Mouse (Mus musculus) cerebellum, postnatal 14 days (tissue): ENCODE measurements around the gene Agps.
"Not testable (repeated sequence)": the region's sequence is repeated elsewhere in the genome, so short reads cannot be mapped to it uniquely, and the experiment has no call there.

Experiments
- DNase-seq, 2 experiments: peaks; one replicate each; pipeline ENCODE4 v3.0.0; 2021; ENCODE audit warnings: mixed read lengths in 2 of 2

The Agps gene

DNA sequence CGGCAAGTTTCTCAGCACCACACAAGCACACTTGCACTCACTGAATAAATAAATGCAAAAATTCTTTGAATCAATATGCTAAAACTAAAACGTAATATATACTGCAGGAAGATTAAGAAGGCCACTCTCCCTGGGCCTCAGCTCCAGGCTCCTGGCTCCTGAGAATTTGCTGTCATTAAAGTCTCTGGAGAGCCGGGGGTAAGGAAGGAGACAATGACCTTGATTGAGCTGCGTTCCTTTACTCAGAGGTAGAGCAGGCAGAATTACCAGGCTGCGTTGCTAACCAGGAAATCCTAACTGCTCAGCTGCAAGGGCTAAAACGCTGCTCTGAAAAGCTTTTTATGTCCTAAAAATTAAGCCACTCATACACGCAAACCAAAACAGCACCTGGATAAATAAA lies 101.6 kb downstream of the Agps start:
- DNase-seq, result no peak

DNA sequence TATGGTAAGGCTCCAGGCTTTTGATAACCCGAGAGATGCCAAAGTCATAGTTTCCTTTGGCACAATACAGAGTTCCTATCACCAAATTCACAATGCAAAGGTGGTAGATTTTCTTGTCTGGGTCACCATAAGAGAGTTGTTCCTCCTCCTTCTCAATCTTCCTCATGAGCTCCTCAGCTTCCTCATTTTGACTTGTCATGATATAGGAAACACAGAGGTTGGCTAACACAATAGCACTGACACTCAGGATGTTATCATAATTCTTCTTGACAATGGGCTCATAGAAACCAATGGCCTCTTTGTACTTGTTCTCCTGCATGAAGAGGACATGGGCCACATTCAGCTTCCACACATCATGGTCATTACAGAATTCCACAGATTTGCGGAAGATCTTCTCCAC lies 104.7 kb downstream of the Agps start:
- DNase-seq, result not testable (repeated sequence)

DNA sequence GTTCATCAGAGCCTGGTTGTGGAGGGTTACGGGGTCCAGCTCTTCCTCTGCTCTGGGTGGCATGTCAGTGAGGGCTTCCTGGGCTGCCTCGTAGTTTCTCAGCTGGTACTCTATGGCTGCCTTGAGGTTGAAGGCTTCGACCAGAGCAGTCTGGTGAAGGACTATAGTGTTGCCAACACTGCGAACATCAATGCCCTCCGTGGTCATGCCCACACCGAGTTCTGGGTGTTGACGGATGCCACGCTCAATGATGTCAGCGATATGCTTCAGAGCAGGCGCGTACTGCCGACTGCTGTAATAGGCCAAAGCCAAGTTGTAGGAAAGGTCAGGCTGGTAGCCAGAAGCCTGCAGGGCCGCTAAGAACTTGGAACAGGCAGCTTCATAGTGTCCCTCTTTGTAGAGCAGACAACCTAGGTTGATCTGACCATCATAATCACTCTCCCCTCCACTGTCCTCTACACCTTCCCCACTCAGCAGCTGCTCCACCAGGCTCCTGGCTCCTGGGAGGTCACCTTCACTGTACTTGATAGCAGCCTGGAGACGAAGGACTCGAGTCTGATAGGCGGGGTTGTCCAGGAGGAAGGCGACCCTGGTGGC lies 105.6 kb downstream of the Agps start:
- DNase-seq, result peak; percentile 74

DNA sequence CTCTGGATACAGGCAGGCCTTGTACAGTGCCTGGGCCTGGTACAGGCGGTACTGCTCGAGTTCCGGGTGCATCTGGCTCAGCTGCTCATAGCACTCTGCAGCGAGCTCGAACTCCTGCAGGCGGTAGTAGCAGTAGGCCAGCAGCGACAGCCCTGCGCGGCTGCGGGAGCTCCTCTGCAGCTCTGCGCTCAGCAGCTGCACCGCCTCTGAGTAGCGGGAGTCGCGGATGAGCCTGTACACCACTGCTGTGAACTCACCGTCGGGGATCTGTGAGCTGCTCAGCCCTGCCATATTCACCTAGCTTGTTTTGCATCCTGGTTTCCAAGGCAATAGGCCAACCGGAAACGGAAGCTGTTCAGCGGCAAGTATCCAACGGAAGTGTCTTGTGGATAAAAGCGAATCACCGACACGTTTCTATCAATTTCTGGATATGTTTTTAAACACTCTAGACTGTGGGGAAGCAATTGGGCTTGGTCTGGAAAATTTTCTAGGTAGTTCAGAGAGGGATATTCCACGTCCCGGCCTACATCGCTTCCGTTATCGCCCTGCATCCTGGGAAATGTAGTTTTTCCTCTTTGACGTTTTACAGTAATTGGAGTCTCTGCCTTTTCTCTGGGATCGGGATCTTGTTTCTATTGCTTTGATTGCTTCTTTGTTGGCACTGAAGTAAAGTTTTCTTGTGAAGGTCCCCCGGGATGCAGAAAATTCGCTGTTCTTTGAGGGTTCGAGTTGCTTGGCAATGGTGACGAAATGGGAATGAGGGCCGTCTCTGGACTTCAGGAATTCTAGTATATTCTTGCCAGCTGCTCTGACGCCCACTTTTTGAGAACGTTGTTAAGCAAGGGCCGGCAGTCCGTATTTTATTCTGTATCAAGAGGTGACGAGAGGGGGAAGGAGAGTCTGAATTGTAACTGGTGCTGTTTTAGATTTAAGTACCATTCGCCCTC lies 106.4 kb downstream of the Agps start, which contains the start of gene Ttc30b:
TSS of gene Ttc30b (minus strand) at position 469 of the 947 bp plus-strand sequence.
- DNase-seq, result peak; percentile 89 to 90

DNA sequence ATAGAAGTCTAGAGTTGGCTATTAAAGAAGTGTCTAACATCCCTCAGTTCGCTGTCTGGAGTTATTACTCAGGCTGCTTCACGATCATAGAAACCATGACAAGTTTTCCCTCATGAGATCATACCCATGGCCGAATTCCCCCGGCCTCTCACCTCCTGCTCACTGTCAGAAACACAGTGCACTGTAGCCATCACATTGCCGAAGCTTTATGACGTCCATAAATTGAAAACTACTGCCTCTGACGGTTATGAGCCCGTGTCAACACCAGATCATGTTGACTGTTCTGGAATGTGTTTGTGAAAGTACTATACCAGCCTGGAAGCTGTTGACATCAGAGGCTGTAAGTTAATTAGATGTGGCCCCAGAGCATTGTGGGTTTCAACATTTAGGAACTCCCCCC lies 118.7 kb downstream of the Agps start:
- no peak for DNase-seq

DNA sequence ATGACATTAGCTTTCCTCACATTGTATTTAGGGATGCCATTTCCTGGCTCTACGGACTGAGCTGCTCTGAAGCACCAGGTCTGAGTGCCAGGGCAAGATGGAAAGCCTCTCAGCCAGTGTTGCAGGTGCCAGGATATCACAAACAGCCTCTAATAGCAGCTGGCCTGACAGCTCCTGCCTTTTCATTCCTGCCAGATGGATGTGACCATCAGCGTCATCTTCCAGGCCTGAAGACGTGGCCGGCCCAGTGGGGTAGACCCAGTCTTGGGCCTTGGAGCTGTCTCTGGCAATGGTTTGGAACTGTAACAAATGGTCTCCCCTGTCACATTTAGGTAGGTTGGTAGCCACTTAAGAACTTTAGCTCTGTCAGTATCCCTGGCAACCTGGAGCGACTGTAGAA lies 121.3 kb downstream of the Agps start:
- peak; percentile 55 to 59 for DNase-seq

DNA sequence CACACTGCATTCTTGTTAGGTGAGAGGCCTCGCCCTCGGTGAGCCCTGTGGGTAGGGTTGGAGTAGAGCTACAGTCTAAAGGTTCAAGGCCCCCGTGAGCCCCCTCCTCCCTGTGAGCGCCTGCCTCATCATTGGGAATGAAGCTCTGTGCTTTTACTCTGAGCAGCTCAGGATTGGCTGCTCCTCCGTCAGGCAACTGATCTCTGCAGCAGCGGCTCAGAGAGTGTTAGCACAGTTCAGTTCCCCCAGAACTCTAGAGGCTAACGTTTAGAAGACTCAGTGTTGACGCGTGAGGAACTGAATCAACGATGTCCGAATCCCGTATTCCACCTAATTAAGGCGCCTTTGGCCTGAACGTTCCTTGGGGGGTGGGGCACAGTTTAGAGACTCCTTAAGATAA lies 123.7 kb downstream of the Agps start:
- no peak for DNase-seq

DNA sequence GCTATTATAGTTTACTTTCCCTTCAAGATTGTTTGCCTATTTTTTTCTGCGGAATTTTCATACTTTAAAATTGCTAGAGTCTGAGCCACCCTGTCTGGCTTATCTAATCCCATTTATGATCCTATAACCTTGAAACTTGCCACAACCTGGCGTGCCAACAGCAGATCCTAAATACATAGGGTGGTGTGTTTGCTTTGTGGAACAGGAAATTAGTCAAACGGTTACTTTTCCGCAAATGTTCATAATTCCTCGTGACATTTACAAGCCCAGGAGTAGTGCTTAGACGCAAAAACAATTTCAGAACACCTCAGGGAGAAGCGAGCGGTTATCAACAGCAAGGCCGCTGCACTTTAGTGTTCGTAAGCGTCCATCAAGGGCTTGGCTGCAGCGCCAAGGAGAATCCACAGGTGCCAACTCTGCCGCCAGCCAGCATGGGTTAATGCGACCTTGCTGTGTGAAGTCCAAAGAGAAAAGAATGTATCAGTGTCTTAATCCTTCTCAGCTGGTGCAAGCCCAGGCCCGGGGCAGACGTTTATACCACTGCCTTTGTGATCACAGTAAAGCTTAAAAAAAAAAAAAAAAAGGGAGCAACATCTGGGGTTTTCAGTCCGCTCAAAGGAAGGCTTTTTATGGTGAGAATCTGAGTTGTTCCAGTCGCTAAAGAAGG lies 127.3 kb downstream of the Agps start:
- peak; percentile 56 to 60 for DNase-seq

DNA sequence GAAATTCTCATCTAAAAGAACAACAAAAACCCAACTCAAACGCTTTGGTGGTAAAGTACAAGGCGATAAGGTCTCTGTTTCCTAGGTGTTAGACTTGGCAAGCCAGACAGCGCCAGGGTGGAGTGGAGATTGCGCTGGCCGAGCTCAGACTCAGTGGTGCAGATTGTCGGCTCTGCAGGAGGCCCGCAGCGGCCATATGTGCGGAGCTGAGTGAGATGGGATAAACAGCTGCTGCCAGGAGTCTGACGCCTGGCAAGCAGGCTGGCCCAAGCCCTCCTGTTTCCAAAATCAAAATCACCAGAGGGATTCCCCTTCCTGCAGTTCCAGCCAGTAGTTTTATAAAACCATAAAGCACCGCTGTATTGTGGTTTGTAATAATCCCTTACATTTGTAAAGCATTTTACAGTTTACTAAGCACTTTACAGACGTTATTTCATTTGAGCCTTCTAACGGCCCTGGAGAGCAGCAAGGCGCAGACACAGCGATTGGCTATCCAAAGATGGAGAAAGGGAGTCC lies 127.9 kb downstream of the Agps start:
- DNase-seq, result peak; percentile 77 to 80

DNA sequence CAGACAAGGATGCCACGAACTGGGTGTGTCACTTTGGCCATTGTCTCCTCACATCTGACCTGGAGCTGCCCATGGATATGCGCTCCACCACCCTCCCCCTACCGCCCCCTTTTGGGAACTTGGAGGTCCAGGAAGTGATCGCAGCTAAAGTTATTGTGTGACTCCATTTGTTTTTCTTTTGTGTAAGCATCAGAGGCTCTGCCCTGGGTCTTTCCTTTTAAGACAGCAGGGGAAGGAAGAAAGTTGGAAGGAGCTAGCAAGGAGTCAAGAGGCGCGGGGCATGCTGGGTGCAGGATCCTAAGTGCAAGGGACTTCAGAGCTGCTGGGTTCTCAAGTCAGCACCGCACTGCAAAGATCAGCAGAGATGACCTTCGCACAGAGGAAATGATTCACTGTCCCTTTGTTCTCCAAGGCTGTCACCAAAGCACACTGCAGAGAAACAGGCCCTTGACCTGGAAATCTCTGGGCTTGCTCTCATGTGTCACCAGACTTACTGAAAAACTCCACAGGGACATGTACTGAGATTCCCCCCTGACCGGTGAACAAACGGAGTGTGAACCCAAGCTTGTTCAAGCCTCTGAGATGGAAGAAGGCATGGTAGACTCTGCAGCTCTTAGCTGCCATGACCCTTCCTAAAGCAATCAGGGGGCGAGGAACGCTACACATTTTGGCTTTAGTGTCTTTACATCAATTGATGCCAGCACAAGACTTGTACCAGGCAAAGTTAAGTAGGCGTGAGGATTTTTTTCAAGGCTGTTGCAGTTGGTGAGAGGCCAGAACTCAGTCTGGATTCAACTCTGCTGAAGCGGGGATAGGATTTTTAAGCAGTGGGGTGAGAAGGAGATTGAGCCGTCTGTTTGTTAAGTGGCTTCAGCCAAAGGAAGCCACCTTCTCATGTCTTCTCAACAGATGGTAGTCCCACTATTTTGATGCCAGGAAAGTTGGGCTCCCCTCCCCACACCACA lies 128.7 kb downstream of the Agps start:
- peak; percentile 38 to 49 for DNase-seq

DNA sequence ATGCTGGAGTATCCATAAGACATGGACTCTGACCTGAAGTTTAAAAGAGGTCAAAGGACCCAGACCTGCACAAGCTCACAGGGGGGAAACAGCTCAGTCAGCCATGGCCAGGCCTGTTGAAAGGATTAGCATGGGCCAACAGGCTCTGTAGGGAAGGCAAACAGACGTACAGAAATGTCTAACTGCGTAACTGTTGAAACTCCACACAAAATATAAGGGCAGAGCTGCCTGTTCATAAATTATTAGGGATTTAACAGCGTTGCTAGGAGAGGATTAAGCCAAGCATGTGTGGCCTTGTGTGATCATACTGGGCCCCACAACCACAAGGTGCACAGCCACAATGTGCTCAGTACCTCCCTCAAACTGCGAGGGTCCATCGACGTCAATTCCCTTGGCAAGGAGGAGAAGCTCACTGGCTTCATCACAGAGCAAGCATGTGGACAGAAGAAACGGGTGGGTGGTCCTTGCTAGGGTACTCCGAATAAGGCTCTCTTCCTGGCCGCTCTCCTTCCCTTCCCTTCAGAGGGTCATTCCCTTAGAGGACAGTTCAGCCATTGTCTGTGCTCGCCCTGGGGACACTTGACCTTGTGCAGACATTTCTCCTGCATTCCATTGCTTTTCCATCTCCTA lies 131.3 kb downstream of the Agps start:
- no peak for DNase-seq

DNA sequence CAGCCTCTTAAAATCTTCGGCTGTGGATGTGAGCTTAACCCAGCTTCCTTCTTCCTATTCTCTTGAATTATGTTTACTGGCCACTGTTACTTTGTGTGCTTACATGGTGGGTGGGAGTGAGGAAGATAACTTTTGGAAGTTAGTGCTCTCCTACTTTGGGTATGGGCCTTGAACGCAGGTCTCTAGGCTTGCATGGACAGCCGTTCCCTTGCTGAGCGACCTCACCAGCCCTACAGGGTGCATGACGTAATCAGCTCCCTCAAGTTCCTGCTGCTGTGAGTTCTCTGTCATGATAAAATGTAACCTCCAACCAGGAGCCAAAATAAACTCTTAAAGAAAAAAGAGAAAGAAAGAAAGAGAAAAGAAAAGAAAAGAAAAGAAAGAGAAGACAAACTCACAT lies 132.1 kb downstream of the Agps start:
- no peak for DNase-seq

DNA sequence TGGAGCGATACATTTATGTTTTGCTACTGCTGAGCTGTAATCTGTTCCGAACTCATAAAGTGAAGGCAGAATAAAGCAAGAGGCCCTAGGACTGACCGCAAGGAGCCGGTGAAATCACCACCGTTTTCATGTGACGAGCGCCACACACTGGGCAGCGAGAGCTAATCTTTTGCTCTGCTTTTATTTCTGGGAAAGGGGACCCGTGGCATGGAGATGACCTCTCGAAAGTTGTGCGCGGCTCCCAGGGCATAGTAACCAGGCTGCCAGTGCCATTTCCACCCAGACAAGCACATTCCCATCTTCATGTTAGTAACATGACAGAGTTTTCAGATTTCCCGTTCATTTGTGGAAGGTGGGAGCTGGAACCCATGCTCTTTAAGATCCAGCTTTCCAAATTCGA lies 132.5 kb downstream of the Agps start:
- peak; percentile 79 to 83 for DNase-seq

DNA sequence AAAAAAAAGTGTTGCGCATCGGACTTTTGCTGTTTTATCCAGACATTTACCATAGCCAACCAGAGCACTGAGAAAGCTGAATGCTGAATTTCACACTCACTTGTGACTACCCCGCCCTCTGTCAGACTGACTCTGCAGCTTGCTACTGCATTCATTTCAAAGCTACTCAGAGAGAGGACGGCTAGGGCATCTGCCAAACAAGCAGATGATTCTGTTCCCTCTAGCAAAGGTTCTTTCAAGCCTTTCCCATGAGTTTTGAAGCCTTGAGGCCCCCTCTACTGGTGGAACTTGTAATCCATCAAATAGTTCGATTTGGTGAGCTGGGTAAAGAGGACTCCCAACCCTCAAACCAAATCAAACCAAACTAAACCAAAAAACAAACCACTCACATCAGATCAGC lies 133.0 kb downstream of the Agps start:
- DNase-seq, result peak; percentile 83 to 88

DNA sequence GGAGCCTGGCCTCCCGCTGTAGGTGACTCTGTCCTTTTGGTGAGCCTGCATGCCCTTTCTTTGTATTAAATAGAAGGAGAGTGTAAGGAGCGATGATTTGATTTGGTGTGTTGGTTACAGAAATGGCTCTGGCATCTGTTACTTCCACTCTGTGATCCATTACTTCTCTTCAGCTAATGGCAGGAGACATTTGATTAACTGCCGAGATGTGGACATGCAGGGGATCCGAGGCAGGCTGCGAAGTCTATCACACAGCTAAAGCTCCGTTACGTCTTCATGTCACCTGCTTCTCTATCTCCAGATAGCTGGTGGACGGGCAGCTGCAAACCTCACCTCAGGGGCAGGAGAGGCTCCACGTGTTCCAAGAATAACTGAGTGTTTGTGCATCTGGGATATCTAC lies 142.2 kb downstream of the Agps start:
- DNase-seq, result no peak

DNA sequence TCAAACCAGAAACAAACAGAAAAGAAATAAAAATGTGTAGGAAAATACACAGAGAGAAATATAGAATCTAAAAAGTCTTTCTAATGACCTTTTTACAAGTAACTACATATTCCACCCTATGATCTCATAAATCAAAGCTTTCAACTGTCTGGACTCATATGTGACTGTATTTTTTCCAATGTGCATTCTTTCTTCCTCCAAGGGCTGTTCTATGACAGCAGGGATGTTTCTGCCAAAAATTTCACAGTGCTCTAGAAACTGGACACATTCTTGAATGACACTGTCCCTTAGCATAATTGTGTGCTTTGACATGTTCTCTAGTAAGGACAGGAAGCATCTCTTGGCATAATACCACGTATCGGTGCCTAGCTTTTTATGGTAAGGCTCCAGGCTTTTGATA lies 144.1 kb downstream of the Agps start:
- DNase-seq, result not testable (repeated sequence)

DNA sequence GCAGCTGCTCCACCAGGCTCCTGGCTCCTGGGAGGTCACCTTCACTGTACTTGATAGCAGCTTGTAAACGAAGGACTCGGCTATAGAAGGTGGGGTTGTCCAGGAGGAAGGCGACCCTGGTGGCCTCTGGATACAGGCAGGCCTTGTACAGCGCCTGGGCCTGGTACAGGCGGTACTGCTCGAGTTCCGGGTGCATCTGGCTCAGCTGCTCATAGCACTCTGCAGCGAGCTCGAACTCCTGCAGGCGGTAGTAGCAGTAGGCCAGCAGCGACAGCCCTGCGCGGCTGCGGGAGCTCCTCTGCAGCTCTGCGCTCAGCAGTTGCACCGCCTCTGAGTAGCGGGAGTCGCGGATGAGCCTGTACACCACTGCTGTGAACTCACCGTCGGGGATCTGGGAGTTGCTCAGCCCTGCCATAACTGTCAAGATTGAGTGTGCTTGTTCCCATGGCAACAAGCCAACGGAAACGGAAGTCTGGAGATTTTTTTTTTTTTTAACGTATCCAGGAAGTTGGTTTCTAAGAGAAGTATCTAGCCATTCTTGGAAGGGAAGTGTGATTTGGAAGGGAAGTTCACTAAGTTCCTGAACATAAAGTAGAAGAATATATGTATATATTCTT lies 145.9 kb downstream of the Agps start, which contains the start of gene Ttc30a2:
TSS of gene Ttc30a2 (minus strand) at position 419 of the 617 bp plus-strand sequence.
- peak in 1 of 2 experiments; percentile 37 for DNase-seq
